Mouse (Mus musculus): ENCODE results near the gene Scin.

Scin gene

GRCm38 (mm10) chr12:40027846-40028245, 106.2 kb downstream of the Scin start:
- in situ Hi-C loops (cut with MboI), result loop anchor here (25.0 kb wide), 3 partner anchors 366 to 516 kb away; partner anchors contain the start of genes Dock4 and Zfp277

- in situ Hi-C loops (cut with MboI), result loop anchor here (25.0 kb wide), 3 partner anchors 365 to 515 kb away; partner anchors contain the start of genes Dock4 and Zfp277
These were observed 106.6 kb downstream of the Scin start for GRCm38 (mm10) chr12:40027444-40027843.

- in situ Hi-C loops (cut with MboI), result no loop called here
These were observed 110.1 kb downstream of the Scin start for GRCm38 (mm10) chr12:40023918-40024317.

- in situ Hi-C loops (cut with MboI), result no loop called here
These were observed 110.9 kb downstream of the Scin start for GRCm38 (mm10) chr12:40023014-40023642.

GRCm38 (mm10) chr12:40022344-40022743, 111.7 kb downstream of the Scin start:
- in situ Hi-C loops (cut with MboI), result no loop called here

- in situ Hi-C loops (cut with MboI), result no loop called here
These were observed 116.0 kb downstream of the Scin start for GRCm38 (mm10) chr12:40017955-40018505.

- in situ Hi-C loops (cut with MboI), result no loop called here
These were observed 117.2 kb downstream of the Scin start for GRCm38 (mm10) chr12:40016648-40017460.

GRCm38 (mm10) chr12:40016068-40016467, 118.0 kb downstream of the Scin start:
- in situ Hi-C loops (cut with MboI), result no loop called here

GRCm38 (mm10) chr12:40009866-40010265, 124.2 kb downstream of the Scin start:
- in situ Hi-C loops (cut with MboI), result no loop called here

Data from mature B cell (primary cell).